Mouse (Mus musculus) embryonic facial prominence, embryonic 14.5 days (tissue): ENCODE measurements at regions not wholly inside any gene's neighbourhood (a gene's known extent, or its start where the extent isn't known, plus 50 kb on each side); places are given as distances from the start of the nearest gene placed in this dataset.

Source experiments
- ATAC-seq: fragments of 200-750 bp; cut with Nextera tagmentation; 2 replicates; pipeline ENCODE4 v1.8.0; 2017; ENCODE audit warnings: low read depth, moderate number of reproducible peaks, moderate TSS enrichment
- DNase-seq: peaks from one replicate; pipeline ENCODE4 v3.0.0-alpha.2; 2015; ENCODE audit warnings: low spot score
- H3K27ac ChIP-seq: fragments of 300-500 bp; sonication (generic); replicated peaks from 2 replicates; pipeline ENCODE4 v1.5.1; 2014; ENCODE audit warnings: low read depth, mild to moderate bottlenecking, low read length, moderate library complexity
- H3K27me3 ChIP-seq: fragments of 300-500 bp; sonication (generic); replicated peaks from 2 replicates; pipeline ENCODE4 v1.6.1; 2014; ENCODE audit warnings: low read length; ENCODE audit not compliant: control insufficient read depth, insufficient read depth
- H3K36me3 ChIP-seq: fragments of 300-500 bp; sonication (generic); 2 replicates; pipeline ENCODE4 v1.6.1; 2014; ENCODE audit warnings: low read length, mixed read lengths; ENCODE audit not compliant: control insufficient read depth, insufficient read depth
- H3K4me1 ChIP-seq: fragments of 300-500 bp; sonication (generic); 2 replicates; pipeline ENCODE4 v1.6.1; 2014; ENCODE audit warnings: antibody characterized with exemption, low read length; ENCODE audit not compliant: control insufficient read depth, insufficient read depth
- H3K4me2 ChIP-seq: fragments of 300-500 bp; sonication (generic); 2 replicates; pipeline ENCODE4 v1.6.1; 2014; ENCODE audit warnings: low read depth, mild to moderate bottlenecking, low read length, moderate library complexity, mixed read lengths
- H3K4me3 ChIP-seq: fragments of 300-500 bp; sonication (generic); 2 replicates; pipeline ENCODE4 v1.5.1; 2014; ENCODE audit warnings: low read depth, mild to moderate bottlenecking, low read length
- H3K9ac ChIP-seq: fragments of 300-500 bp; sonication (generic); 2 replicates; pipeline ENCODE4 v1.6.1; 2014; ENCODE audit warnings: low read depth, mild to moderate bottlenecking, low read length, moderate library complexity, mixed read lengths
- H3K9me3 ChIP-seq: fragments of 300-500 bp; sonication (generic); 2 replicates; pipeline ENCODE4 v1.6.1; 2016; ENCODE audit warnings: low read length; ENCODE audit not compliant: control insufficient read depth
- WGBS: fragments of 180-500 bp; shearing (Covaris S2); extraction: QIAGEN DNeasy Blood & Tissue Kit; methylation state at CpG from one replicate; pipeline ENCODE4 v1.1.7; 2014; 5-methylcytosine and 5-hydroxymethylcytosine counted together

DNA sequence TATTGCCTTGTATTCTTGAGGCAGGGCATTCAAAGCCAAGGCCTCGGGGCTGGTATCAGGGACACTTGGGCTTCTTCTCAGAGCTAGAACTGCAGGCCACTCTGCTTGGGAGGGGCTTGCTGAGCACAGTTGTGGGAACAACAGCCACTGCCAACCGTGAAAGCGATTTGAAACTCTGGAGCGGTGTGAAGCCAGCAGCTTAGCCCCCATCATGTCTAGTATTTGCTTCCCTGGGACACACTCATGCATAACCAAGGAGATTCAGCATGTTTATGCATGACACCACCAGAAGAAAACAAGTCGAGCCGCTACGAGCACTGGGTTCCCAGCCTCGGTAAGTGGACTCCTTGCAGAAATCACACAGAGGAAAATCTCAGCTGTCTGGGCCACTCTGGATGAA, 339.9 kb downstream of the Mroh4 start:
- no peak overlapping the region for H3K9ac ChIP-seq
- ATAC-seq, result no peak
- no peaks in the 10 kb centered on the region for H3K36me3 ChIP-seq
- H3K4me1 ChIP-seq, result no peaks in the 10 kb centered on the region
- no peak for DNase-seq
- H3K4me2 ChIP-seq, result no peak overlapping the region
- no peaks in the 10 kb centered on the region for H3K9me3 ChIP-seq
- H3K27me3 ChIP-seq, result no peaks in the 10 kb centered on the region
- H3K27ac ChIP-seq, result no peak overlapping the region
- no peak overlapping the region for H3K4me3 ChIP-seq
- 60% methylated on average over 8 of the region's 8 CpGs for WGBS

DNA sequence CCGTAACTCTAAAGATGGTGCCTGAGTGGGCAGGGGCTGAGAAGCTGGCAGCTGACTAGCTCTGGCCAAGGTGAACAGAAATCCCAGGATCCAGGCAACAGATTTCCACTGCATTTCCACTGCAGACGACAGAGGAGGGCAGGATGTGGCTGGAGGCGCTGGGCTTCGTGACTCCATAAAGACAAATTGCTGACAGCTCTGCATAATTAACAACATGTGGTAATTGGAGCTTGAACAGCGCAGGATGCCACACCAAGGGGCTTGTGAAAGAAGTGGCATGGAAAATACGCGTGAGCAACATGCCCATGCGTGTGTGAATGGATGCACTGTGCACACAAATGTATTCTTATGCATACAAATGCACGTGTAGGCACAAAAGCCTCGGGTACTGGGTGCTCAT, 341.5 kb downstream of the Mroh4 start:
- Histone ChIP-seq H3K36me3 (no peaks in the 10 kb centered on the region), H3K4me1 (no peaks in the 10 kb centered on the region), H3K9me3 (no peaks in the 10 kb centered on the region), H3K4me2 (no peak overlapping the region), H3K27ac (no peak overlapping the region), H3K27me3 (no peaks in the 10 kb centered on the region), H3K4me3 (no peak overlapping the region), H3K9ac (no peak overlapping the region)
- DNase-seq (peak; percentile 10), ATAC-seq (no peak)
- 50% methylated on average over 10 of the region's 10 CpGs for WGBS

DNA sequence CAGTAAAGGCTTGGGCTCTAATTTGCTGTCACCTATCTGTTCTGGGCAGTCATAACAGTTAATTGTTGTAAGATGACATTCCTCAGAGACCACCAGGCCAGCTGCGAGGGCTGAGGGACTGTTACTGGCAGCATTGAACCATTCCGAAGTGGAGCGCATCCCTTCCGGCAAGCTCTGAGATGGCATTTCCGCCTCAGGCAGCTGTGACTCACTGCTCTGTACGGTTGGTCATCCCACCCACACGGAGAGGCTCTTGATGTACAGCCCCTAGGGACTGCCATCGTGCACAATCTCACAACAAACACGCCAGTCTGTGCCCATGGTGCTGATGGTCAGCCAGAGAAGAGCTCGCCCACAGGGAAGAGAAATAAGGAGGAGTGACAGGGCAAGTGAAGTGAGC, 342.0 kb downstream of the Mroh4 start:
- WGBS, result 44% methylated on average over 10 of the region's 10 CpGs
- Histone ChIP-seq H3K36me3 (no peaks in the 10 kb centered on the region), H3K9me3 (no peaks in the 10 kb centered on the region), H3K4me2 (no peak overlapping the region), H3K27ac (no peak overlapping the region), H3K4me1 (no peaks in the 10 kb centered on the region), H3K9ac (no peak overlapping the region), H3K4me3 (no peak overlapping the region), H3K27me3 (no peaks in the 10 kb centered on the region)
- ATAC-seq, result no peak
- DNase-seq, result no peak

DNA sequence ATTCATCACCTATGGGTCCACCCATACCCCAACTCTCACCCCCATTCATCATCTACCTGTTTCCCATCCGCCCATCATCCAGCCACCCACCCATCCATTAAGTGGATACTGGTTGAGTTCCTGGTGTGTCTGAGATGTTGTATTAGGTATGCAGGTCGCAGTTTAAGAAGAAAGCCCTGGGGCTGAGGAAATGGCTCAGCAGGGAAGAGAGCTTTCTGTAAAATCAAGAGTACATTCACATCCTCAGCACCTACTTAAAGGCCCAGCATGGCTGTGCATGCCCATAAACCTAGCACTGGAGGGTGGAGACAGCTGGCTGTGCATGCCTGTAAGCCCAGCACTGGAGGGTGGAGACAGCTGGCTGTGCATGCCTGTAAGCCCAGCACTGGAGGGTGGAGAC, 348.7 kb downstream of the Mroh4 start:
- Histone ChIP-seq H3K4me3 (no peak overlapping the region), H3K36me3 (no peaks in the 10 kb centered on the region), H3K4me1 (no peaks in the 10 kb centered on the region), H3K9me3 (no peaks in the 10 kb centered on the region), H3K4me2 (no peak overlapping the region), H3K9ac (no peak overlapping the region), H3K27me3 (no peaks in the 10 kb centered on the region), H3K27ac (no peak overlapping the region)
- 71% methylated on average over 2 of the region's 2 CpGs for WGBS
- DNase-seq, result no peak
- no peak for ATAC-seq

DNA sequence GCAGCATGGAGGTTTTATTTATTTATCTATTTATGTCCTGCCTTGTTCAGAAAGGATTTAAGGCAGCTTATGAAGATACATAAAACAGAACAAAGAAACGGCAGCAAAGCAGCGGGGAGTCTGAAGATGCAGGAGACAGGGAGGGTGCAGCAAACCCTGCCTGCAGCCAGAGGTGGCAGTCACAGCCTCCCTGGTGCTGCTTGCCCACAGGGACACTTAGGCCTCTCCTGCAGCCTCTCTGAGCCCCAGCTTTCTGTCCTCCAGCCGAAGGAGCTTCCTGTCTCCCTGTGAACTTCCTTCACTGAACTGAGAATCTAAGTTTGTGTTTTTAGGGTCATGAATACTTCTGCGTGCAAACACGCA, 353.0 kb downstream of the Mroh4 start:
- ATAC-seq, result no peak
- WGBS, result 59% methylated on average over 5 of the region's 5 CpGs
- H3K36me3 ChIP-seq, result no peaks in the 10 kb centered on the region
- H3K9me3 ChIP-seq, result no peaks in the 10 kb centered on the region
- H3K4me3 ChIP-seq, result no peak overlapping the region
- no peaks in the 10 kb centered on the region for H3K27me3 ChIP-seq
- H3K4me1 ChIP-seq, result no peaks in the 10 kb centered on the region
- no peak overlapping the region for H3K9ac ChIP-seq
- DNase-seq, result no peak
- no peak overlapping the region for H3K4me2 ChIP-seq
- H3K27ac ChIP-seq, result no peak overlapping the region

DNA sequence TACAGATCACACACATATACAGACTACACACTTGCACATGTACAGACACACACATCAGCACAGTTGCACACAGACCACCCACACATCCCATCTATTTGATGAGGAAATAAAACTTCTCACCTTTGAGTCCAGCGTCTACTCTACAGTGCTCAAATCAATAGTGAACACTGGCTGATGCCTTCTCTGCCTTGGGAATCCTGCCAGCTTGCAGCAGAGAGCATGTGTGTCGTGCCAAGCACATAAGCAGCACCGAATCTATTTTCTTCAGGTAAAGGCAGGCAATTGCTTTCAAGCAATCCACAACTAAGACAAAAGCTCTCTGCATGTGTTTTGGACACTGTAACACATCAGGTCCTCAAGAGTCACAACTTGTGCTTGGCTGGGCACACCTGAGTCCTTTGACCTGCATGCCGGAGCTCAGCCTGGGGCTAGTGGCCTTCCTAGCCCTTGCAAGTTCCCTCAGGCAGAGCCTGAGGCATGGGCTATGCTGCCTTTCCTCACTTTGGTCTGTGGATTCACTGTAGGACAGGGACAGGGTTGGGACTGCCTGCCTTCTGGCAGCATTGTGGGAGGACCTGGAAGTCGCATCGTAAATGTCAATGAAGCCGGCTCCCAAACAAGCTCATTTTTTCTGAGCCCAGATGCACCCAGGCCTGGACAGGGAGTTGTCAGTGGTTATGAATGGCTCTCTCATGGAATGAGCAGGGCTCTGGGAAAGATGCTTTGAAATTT, 353.5 kb downstream of the Mroh4 start:
- no peaks in the 10 kb centered on the region for H3K4me1 ChIP-seq
- no peak overlapping the region for H3K9ac ChIP-seq
- no peaks in the 10 kb centered on the region for H3K36me3 ChIP-seq
- 71% methylated on average over 7 of the region's 7 CpGs for WGBS
- H3K4me3 ChIP-seq, result no peak overlapping the region
- H3K27ac ChIP-seq, result no peak overlapping the region
- ATAC-seq (no peak), DNase-seq (no peak)
- no peak overlapping the region for H3K4me2 ChIP-seq
- H3K27me3 ChIP-seq, result no peaks in the 10 kb centered on the region; the same call in 1 of the 2 replicates
- H3K9me3 ChIP-seq, result no peaks in the 10 kb centered on the region

DNA sequence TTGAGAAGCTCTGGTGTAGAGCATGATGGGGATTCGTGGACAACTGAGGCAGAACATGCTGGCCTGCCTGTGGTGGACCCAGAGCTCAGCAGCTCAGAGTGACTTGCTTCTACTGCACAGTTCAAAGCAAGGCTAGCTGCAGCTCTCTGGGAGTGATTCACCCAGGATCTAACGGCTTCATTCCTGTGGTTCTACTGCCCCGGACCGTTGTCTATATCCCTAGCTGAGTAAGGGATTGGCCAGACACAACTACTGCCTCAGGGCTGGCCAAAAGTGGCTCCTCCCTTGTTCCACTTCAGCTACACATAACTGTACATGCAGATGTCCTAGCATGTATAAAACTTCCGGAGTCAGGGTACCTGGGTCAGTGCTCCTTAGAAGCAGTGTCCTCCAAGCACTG, 361.7 kb downstream of the Mroh4 start:
- Histone ChIP-seq H3K27me3 (no peaks in the 10 kb centered on the region; the same call in 1 of the 2 replicates), H3K9me3 (no peaks in the 10 kb centered on the region), H3K27ac (no peak overlapping the region), H3K4me1 (no peaks in the 10 kb centered on the region), H3K4me2 (no peak overlapping the region), H3K9ac (no peak overlapping the region), H3K36me3 (no peaks in the 10 kb centered on the region), H3K4me3 (no peak overlapping the region)
- 78% methylated on average over 5 of the region's 5 CpGs for WGBS
- DNase-seq (no peak), ATAC-seq (no peak)

DNA sequence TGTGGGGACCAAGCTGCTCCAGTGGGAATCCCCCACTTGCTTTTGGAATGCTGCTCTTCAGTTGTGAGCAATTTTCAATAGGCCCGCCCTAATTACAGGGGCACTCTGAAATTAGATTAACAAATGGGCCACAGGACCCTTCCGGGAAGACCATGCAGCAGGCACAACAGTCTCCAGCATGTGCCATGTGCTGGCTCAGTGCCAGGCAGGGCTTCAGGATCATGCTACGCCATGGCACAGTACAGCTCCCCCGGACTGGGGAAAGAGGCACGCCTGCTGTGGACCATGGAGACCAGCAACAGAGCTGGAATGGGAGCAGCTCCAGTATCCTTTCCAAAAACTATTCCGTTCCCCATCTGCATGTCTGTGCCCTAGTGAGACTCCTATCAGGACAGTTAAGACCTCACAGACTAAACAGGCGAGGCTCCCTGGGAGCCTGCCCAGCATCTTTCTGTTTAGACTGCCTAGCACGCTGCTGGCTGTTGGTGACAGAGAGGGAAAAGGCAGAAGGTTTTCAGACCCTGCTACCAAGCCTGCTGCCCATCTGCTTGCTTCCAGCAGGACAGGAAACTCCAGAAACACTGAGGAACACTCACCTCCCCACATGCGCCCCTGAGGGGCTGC, 373.5 kb downstream of the Mroh4 start:
- ATAC-seq (no peak), DNase-seq (peak; percentile 10)
- no peak overlapping the region for H3K4me3 ChIP-seq
- H3K9ac ChIP-seq, result no peak overlapping the region
- H3K27ac ChIP-seq, result no peak overlapping the region
- H3K4me1 ChIP-seq, result no peaks in the 10 kb centered on the region
- no peaks in the 10 kb centered on the region for H3K9me3 ChIP-seq
- H3K4me2 ChIP-seq, result no peak overlapping the region
- no peaks in the 10 kb centered on the region for H3K27me3 ChIP-seq
- 50% methylated on average over 9 of the region's 9 CpGs for WGBS
- H3K36me3 ChIP-seq, result no peaks in the 10 kb centered on the region

DNA sequence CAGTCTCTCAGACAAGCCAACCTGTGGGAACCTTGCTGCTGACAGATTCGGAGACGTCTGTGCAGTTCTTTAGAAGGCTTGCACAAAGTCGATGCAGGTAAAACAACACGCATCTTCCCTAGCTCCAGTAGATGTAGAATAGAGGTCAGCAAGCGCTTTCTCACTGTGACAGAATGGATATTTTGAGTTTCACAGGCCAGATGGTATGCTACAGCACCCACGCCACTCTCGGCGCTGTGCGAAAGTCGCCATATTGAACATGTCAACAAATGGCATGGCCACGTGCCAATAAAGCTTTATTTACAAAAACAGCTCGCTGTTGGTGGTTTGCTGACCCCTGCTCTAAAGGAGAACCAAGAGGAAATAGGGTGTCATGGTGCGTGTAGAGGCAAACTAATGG, 377.5 kb downstream of the Mroh4 start:
- Histone ChIP-seq H3K27ac (no peak overlapping the region), H3K9ac (no peak overlapping the region), H3K4me1 (no peaks in the 10 kb centered on the region), H3K4me3 (no peak overlapping the region), H3K9me3 (no peaks in the 10 kb centered on the region), H3K27me3 (no peaks in the 10 kb centered on the region), H3K4me2 (no peak overlapping the region), H3K36me3 (no peaks in the 10 kb centered on the region)
- no peak for DNase-seq
- WGBS, result 89% methylated on average over 13 of the region's 13 CpGs
- ATAC-seq, result no peak
